14 mouse cellular contexts compared by ENCODE assay signal in the genomic region with DNA sequence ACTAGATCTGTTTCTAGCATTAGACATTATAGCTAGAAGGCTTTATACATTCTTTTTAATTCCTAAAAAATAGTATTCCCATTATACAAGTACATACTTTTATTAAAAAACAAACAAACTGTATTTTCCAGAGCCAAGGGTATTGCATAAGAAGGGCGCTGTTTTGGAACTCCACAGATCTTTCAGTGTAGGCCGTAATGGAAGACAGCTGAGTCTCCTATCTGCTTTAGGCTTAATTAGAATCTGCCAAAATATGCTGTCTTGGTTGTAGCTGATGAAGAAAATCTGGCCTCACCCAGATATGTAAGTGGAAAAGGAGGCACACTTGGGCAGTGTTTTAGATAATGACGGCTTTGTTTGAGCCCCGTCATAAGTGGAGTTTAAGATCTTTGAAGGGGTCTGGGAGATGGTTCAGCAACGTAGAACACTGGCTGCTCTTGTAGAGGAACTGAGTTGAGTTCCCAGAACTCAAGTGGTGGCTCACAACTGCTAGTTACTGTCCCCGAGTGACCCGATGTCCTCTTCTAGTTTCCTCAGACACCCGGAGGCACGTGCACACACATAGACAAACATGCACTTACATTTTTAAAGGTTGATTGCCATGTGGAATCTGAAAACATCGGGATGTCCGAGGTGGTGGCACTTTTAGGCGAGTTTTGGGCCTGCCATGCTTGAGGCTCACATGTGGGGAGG.
"Had no signal": no experiment of that assay in that cellular context is flagged by ENCODE, and none has a peak within 500 bp of the region (broad histone marks: within the 10 kb centered on the region; RNA-seq: fewer than 3 reads in every experiment).

No protein-coding gene starts in this region.

- H3K36me3 ChIP-seq: kidney, embryonic 15.5 days; limb, embryonic 15.5 days; neural tube, embryonic 15.5 days; stomach, embryonic 15.5 days had no signal

- H3K4me1 ChIP-seq: kidney, embryonic 15.5 days; midbrain, embryonic 10.5 days; neural tube, embryonic 15.5 days; stomach, embryonic 15.5 days had no signal

- H3K27me3 ChIP-seq: kidney, embryonic 15.5 days; limb, embryonic 15.5 days; neural tube, embryonic 15.5 days; stomach, embryonic 15.5 days had no signal

- H3K4me2 ChIP-seq: kidney, embryonic 15.5 days; limb, embryonic 15.5 days; neural tube, embryonic 15.5 days; stomach, embryonic 15.5 days had no signal

- DNase-seq: kidney, adult 2 months; kidney, postnatal 14 days; midbrain, embryonic 14.5 days; thymus, adult 2 months; thymus, postnatal 25 days had no signal

- H3K4me3 ChIP-seq: kidney, embryonic 15.5 days; left cerebral cortex, adult 2 months; limb, embryonic 15.5 days; midbrain, embryonic 10.5 days; myocyte; neural tube, embryonic 15.5 days; stomach, embryonic 15.5 days had no signal

- ATAC-seq: intestine, embryonic 16.5 days had no signal

- H3K27ac ChIP-seq: kidney, embryonic 15.5 days; left cerebral cortex, adult 2 months; limb, embryonic 15.5 days; liver, embryonic 14.5 days; midbrain, embryonic 10.5 days; neural tube, embryonic 15.5 days; stomach, embryonic 15.5 days had no signal

- H3K9ac ChIP-seq: kidney, embryonic 15.5 days; limb, embryonic 15.5 days; liver, embryonic 14.5 days; neural tube, embryonic 15.5 days; stomach, embryonic 15.5 days had no signal

- H3K9me3 ChIP-seq: kidney, embryonic 15.5 days; limb, embryonic 15.5 days; midbrain, embryonic 10.5 days; neural tube, embryonic 15.5 days; stomach, embryonic 15.5 days had no signal
